Mouse (Mus musculus) thymus, postnatal 10 days (tissue): Measurements from ENCODE around the gene Arhgef1.
"Not testable (repeated sequence)": the region's sequence is repeated elsewhere in the genome, so short reads cannot be mapped to it uniquely, and the experiment has no call there.

Experiments
- DNase-seq, 2 experiments: peaks; one replicate each; pipeline ENCODE4 v3.0.0; 2021; ENCODE audit warnings: low spot score in 2 of 2

The Arhgef1 gene

GRCm38 (mm10) chr7:24890281-24891216, 12.2 kb upstream of the Arhgef1 start:
- DNase-seq = peak; percentile 57 to 76

- no peak for DNase-seq
These were observed 11.2 kb upstream of the Arhgef1 start for GRCm38 (mm10) chr7:24891241-24892124.

- DNase-seq = no peak
These were observed 10.6 kb upstream of the Arhgef1 start for GRCm38 (mm10) chr7:24892125-24892583.

GRCm38 (mm10) chr7:24895749-24896148, 7.0 kb upstream of the Arhgef1 start:
- not testable (repeated sequence) for DNase-seq

GRCm38 (mm10) chr7:24896269-24896668, 6.4 kb upstream of the Arhgef1 start:
- DNase-seq = no peak

- DNase-seq = no peak
These were observed 5.5 kb upstream of the Arhgef1 start, which contains the start of gene Cd79a for GRCm38 (mm10) chr7:24897224-24897623. Cd79a (plus strand) TSS chr7:24897381.

- no peak for DNase-seq
These were observed 4.8 kb upstream of the Arhgef1 start for GRCm38 (mm10) chr7:24897959-24898358.

GRCm38 (mm10) chr7:24901114-24901513, 1.6 kb upstream of the Arhgef1 start:
- DNase-seq = no peak

GRCm38 (mm10) chr7:24901842-24902241, 870 bp upstream of the Arhgef1 start:
- DNase-seq = no peak

- DNase-seq = no peak
These were observed 465 bp upstream of the Arhgef1 start for GRCm38 (mm10) chr7:24902264-24902629.

GRCm38 (mm10) chr7:24903444-24903825, 723 bp downstream of the Arhgef1 start:
- DNase-seq = no peak

- peak; percentile 96 to 97 for DNase-seq
These were observed 1.4 kb downstream of the Arhgef1 start for GRCm38 (mm10) chr7:24904070-24904483.

GRCm38 (mm10) chr7:24904936-24905335, 2.2 kb downstream of the Arhgef1 start:
- DNase-seq = peak; percentile 53 to 57

GRCm38 (mm10) chr7:24906551-24906950, 3.8 kb downstream of the Arhgef1 start:
- no peak for DNase-seq

- peak; percentile 80 to 83 for DNase-seq
These were observed 4.6 kb downstream of the Arhgef1 start for GRCm38 (mm10) chr7:24907211-24907748.

- no peak for DNase-seq
These were observed 9.8 kb downstream of the Arhgef1 start for GRCm38 (mm10) chr7:24912480-24912879.

GRCm38 (mm10) chr7:24918763-24919323, 16.1 kb downstream of the Arhgef1 start:
- DNase-seq = no peak

- DNase-seq = no peak
These were observed 17.0 kb downstream of the Arhgef1 start for GRCm38 (mm10) chr7:24919728-24920127.

GRCm38 (mm10) chr7:24930475-24930874, 27.8 kb downstream of the Arhgef1 start:
- no peak for DNase-seq

GRCm38 (mm10) chr7:24931651-24932050, 28.9 kb downstream of the Arhgef1 start:
- DNase-seq = no peak

GRCm38 (mm10) chr7:24943641-24944040, 40.9 kb downstream of the Arhgef1 start:
- DNase-seq = no peak
